Mouse (Mus musculus) limb, embryonic 12.5 days (tissue): ENCODE data around the gene Mrpl43. TPM values are rescaled to one million over a fixed set of nuclear protein-coding genes. Genes with fewer than 3 reads are reported as not detected.
"Not testable (repeated sequence)": the region's sequence is repeated elsewhere in the genome, so short reads cannot be mapped to it uniquely, and the experiment has no call there.

ENCODE experiments used
- ATAC-seq: fragments of 200-750 bp; cut with Nextera tagmentation; 2 replicates; pipeline ENCODE4 v1.8.0; 2017; ENCODE audit warnings: low read depth, moderate TSS enrichment; ENCODE audit not compliant: insufficient number of reproducible peaks, insufficient read depth, low FRiP score, low TSS enrichment
- H3K27ac ChIP-seq: fragments of 300-500 bp; sonication (generic); 2 replicates; pipeline ENCODE4 v1.5.1; 2016; ENCODE audit warnings: mild to moderate bottlenecking, moderate library complexity
- H3K27me3 ChIP-seq: fragments of 300-500 bp; sonication (generic); 2 replicates; pipeline ENCODE4 v1.6.1; 2016; ENCODE audit warnings: mild to moderate bottlenecking, moderate library complexity
- H3K36me3 ChIP-seq: fragments of 300-500 bp; sonication (generic); 2 replicates; pipeline ENCODE4 v1.6.1; 2016; ENCODE audit warnings: mild to moderate bottlenecking, moderate library complexity
- H3K4me1 ChIP-seq: fragments of 300-500 bp; sonication (generic); replicated peaks from 2 replicates; pipeline ENCODE4 v1.6.1; 2016
- H3K4me2 ChIP-seq: fragments of 300-500 bp; sonication (generic); 2 replicates; pipeline ENCODE4 v1.6.1; 2016; ENCODE audit warnings: mild to moderate bottlenecking, moderate library complexity
- H3K4me3 ChIP-seq: fragments of 300-500 bp; sonication (generic); replicated peaks from 2 replicates; pipeline ENCODE4 v1.5.1; 2016; ENCODE audit warnings: mild to moderate bottlenecking
- H3K9ac ChIP-seq: fragments of 300-500 bp; sonication (generic); replicated peaks from 2 replicates; pipeline ENCODE4 v1.6.1; 2016; ENCODE audit warnings: mild to moderate bottlenecking, moderate library complexity
- H3K9me3 ChIP-seq: fragments of 300-500 bp; sonication (generic); 2 replicates; pipeline ENCODE4 v1.6.1; 2016; ENCODE audit warnings: mild to moderate bottlenecking, moderate library complexity
- WGBS: fragments of 180-500 bp; shearing (Covaris S2); methylation state at CpG from one replicate; pipeline ENCODE4 v1.1.7; 2016; 5-methylcytosine and 5-hydroxymethylcytosine counted together
- polyA plus RNA-seq: library from polyadenylated mRNA; unstranded; fragments of >200 nt; fragmentation: Nextera tagmentation; extraction: Ambion mirVana; gene quantifications from 2 replicates; pipeline ENCODE4 v1.2.1, GENCODE M21; 2016

The Mrpl43 gene
- polyA plus RNA-seq, 1 experiment from 2014 or later = 77.5 TPM

GRCm38 (mm10) chr19:45045236-45045635, 39.0 kb upstream of the Mrpl43 start:
- no peaks in the 10 kb centered on the region for H3K9me3 ChIP-seq
- H3K9ac ChIP-seq = no peak overlapping the region
- 34% methylated on average over 15 of the region's 15 CpGs for WGBS
- H3K27me3 ChIP-seq = peaks cover 64% of the 10 kb centered on the region
- H3K4me1 ChIP-seq = peaks cover 26% of the 10 kb centered on the region
- H3K27ac ChIP-seq = no peak overlapping the region
- ATAC-seq = no peak
- H3K36me3 ChIP-seq = peaks cover 8% of the 10 kb centered on the region; the same call in 1 of the 2 replicates
- no peak overlapping the region for H3K4me2 ChIP-seq
- no peak overlapping the region for H3K4me3 ChIP-seq

- no peak overlapping the region for H3K4me2 ChIP-seq
- 67% methylated on average over 11 of the region's 11 CpGs for WGBS
- H3K27ac ChIP-seq = no peak overlapping the region
- H3K4me3 ChIP-seq = no peak overlapping the region
- peaks cover 4% of the 10 kb centered on the region; the same call in 1 of the 2 replicates for H3K36me3 ChIP-seq
- peaks cover 26% of the 10 kb centered on the region for H3K4me1 ChIP-seq
- ATAC-seq = no peak
- H3K9me3 ChIP-seq = no peaks in the 10 kb centered on the region
- H3K27me3 ChIP-seq = peaks cover 72% of the 10 kb centered on the region
- H3K9ac ChIP-seq = no peak overlapping the region
Observed at GRCm38 (mm10) chr19:45044389-45044927, 38.2 kb upstream of the Mrpl43 start.

DNA sequence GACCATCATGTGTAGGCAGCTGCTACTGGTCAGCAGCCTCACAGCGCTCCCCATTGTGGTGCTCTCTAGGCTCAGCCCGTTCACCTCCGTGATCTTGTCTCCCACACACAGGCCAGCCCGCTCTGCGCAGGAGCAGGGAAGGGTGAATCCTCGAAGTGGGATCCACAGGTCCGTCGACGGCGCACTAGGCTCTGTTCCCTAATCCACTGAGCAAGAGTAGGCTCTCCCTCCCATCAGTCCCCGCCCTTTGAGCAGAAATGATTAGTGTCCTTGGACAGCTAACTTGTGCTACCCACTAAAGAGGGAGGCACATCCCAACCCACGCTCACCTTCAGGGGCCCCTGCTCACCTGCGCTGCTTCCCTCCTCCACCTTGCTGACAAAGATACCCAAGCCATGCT, 34.0 kb upstream of the Mrpl43 start:
- no peak overlapping the region for H3K4me3 ChIP-seq
- WGBS = 47% methylated on average over 13 of the region's 13 CpGs
- H3K27ac ChIP-seq = no peak overlapping the region
- peaks cover 74% of the 10 kb centered on the region for H3K27me3 ChIP-seq
- no peak overlapping the region for H3K4me2 ChIP-seq
- H3K4me1 ChIP-seq = no peaks in the 10 kb centered on the region
- no peaks in the 10 kb centered on the region for H3K36me3 ChIP-seq
- no peaks in the 10 kb centered on the region for H3K9me3 ChIP-seq
- ATAC-seq = no peak
- H3K9ac ChIP-seq = no peak overlapping the region

DNA sequence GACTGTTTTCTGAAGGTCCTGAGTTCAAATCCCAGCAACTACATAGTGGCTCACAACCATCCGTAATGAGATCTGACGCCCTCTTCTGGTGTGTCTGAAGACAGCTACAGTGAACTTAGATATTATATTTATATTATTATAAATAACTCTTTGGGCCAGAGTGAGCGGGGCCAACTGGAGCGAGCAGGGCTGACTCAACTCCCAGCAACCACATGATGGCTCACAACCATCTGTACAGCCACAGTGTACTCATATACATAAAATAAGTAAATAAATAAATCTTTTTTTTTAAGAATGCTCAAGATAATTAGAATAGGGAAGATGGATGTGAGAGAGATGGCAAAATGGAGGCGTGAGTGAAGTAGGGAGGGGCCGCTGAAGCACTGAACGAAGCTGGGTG, 32.0 kb upstream of the Mrpl43 start:
- 87% methylated on average over 7 of the region's 7 CpGs for WGBS
- H3K9me3 ChIP-seq, H3K4me2 ChIP-seq: not testable (repeated sequence)

GRCm38 (mm10) chr19:45036867-45037266, 30.6 kb upstream of the Mrpl43 start:
- Histone ChIP-seq H3K4me3 (no peak overlapping the region), H3K9ac (no peak overlapping the region)
- ATAC-seq = no peak

More for the DNA sequence above, 32.0 kb upstream of the Mrpl43 start:
- peaks cover 55% of the 10 kb centered on the region for H3K27me3 ChIP-seq
- not testable (repeated sequence) for H3K27ac ChIP-seq, ATAC-seq, H3K4me3 ChIP-seq, H3K9ac ChIP-seq, H3K4me1 ChIP-seq, H3K36me3 ChIP-seq

GRCm38 (mm10) chr19:45032570-45033332, 26.5 kb upstream of the Mrpl43 start:
- peak overlapping the region; percentile 12; the same call in 1 of the 2 replicates for H3K9ac ChIP-seq
- H3K27me3 ChIP-seq = peaks cover 13% of the 10 kb centered on the region

More at GRCm38 (mm10) chr19:45036867-45037266, 30.6 kb upstream of the Mrpl43 start:
- Histone ChIP-seq H3K36me3 (no peaks in the 10 kb centered on the region), H3K9me3 (no peaks in the 10 kb centered on the region), H3K4me2 (no peak overlapping the region), H3K27me3 (peaks cover 48% of the 10 kb centered on the region), H3K4me1 (peaks cover 9% of the 10 kb centered on the region), H3K27ac (no peak overlapping the region)
- 32% methylated on average over 16 of the region's 16 CpGs for WGBS

DNA sequence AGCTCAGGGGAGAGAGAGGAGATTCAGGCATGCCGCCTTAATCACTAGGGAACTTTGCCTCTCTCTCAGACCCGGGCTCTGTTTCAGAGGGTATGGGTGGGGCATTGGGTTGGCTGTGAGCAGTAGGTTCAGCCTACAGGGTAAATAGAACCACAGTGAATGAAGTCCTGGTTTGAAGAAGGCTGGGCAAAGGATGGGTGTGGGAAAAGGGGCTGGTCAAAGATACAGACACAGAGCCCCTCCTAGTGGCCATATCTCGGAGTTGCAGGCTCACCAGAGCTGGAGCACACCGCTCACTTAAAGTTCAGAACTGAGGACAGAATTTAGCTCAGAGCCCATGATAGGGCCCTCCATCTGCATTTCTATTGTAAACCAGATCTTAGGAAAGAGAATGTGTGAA, 25.5 kb upstream of the Mrpl43 start:
- H3K9me3 ChIP-seq = no peaks in the 10 kb centered on the region
- peaks cover 24% of the 10 kb centered on the region for H3K4me1 ChIP-seq
- no peak overlapping the region for H3K9ac ChIP-seq
- no peak overlapping the region for H3K27ac ChIP-seq
- H3K36me3 ChIP-seq = peaks cover 22% of the 10 kb centered on the region
- no peak overlapping the region for H3K4me3 ChIP-seq
- H3K27me3 ChIP-seq = peaks cover 4% of the 10 kb centered on the region
- ATAC-seq = peak; percentile 18; the same call in 1 of the 2 replicates
- WGBS = 23% methylated on average over 4 of the region's 4 CpGs
- H3K4me2 ChIP-seq = no peak overlapping the region

More at GRCm38 (mm10) chr19:45032570-45033332, 26.5 kb upstream of the Mrpl43 start:
- Histone ChIP-seq H3K9me3 (no peaks in the 10 kb centered on the region), H3K27ac (0 out of 2 replicates have a peak overlapping the region, but pooled peaks have one; percentile 8), H3K4me1 (peaks cover 21% of the 10 kb centered on the region), H3K4me3 (no peak overlapping the region), H3K36me3 (peaks cover 13% of the 10 kb centered on the region), H3K4me2 (no peak overlapping the region)
- 50% methylated on average over 17 of the region's 17 CpGs for WGBS
- no peak for ATAC-seq

DNA sequence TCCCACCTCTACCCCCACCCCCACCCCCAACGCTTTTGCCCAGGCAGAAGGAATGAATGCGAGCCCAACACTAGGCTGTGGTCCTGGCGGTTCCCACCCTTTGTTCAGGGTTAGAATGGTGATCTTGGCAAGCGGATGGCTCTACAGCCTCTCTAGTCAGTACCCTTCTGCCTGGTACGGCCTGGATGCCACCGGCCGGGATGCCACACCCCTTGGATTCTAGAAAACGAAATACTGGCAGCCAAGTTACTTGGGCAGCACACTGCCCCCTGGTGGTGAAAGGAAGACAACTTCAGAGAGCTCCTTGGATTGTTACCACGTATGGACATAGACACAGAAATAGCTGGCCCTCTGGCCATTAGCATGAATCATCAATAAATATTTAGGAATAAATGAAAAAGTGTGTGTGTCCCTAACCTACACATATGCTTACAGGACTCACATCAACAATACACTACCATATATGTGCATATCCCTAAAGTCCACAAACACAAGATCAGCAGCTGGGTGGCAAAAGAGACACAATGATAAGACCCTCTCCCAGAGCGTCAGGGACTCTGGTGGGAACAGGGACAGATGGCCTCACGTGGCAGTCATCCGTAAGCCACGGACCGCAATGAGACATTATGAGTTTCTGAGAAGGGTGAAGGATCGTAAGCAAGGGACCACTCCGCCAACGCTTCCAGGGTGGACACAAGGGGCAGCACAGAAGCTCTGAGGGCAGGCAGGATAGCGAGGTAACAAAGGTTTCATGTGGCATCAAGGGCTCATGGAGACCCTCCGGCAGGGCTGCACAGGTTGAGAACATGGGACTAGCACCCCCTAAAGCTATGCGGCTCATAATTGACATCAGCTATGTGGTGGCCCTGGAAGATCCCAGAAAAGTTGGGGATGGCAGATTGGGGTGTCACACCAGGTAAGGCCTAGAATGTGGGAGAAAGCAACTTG, 24.8 kb upstream of the Mrpl43 start:
- Histone ChIP-seq H3K4me1 (peaks cover 24% of the 10 kb centered on the region), H3K9me3 (no peaks in the 10 kb centered on the region), H3K27me3 (no peaks in the 10 kb centered on the region), H3K4me2 (peak overlapping the region; percentile 48), H3K9ac (no peak overlapping the region), H3K27ac (no peak overlapping the region), H3K36me3 (peaks cover 30% of the 10 kb centered on the region), H3K4me3 (peak overlapping the region; percentile 19; the same call in 1 of the 2 replicates)
- WGBS = 41% methylated on average over 20 of the region's 20 CpGs
- ATAC-seq = no peak

- H3K36me3 ChIP-seq = peaks cover 39% of the 10 kb centered on the region
- no peaks in the 10 kb centered on the region for H3K27me3 ChIP-seq
- no peak overlapping the region for H3K4me3 ChIP-seq
- no peak for ATAC-seq
- peaks cover 28% of the 10 kb centered on the region for H3K4me1 ChIP-seq
- 38% methylated on average over 8 of the region's 8 CpGs for WGBS
- no peak overlapping the region for H3K9ac ChIP-seq
- no peak overlapping the region for H3K4me2 ChIP-seq
- no peaks in the 10 kb centered on the region for H3K9me3 ChIP-seq
- no peak overlapping the region for H3K27ac ChIP-seq
Observed at GRCm38 (mm10) chr19:45030111-45030510, 23.9 kb upstream of the Mrpl43 start.

- H3K36me3 ChIP-seq = peaks cover 45% of the 10 kb centered on the region
- 58% methylated on average over 8 of the region's 9 CpGs for WGBS
- H3K27ac ChIP-seq = no peak overlapping the region
- no peak overlapping the region for H3K4me3 ChIP-seq
- H3K9me3 ChIP-seq = no peaks in the 10 kb centered on the region
- ATAC-seq = no peak
- no peak overlapping the region for H3K4me2 ChIP-seq
- H3K9ac ChIP-seq = no peak overlapping the region
- H3K4me1 ChIP-seq = peaks cover 28% of the 10 kb centered on the region
- no peaks in the 10 kb centered on the region for H3K27me3 ChIP-seq
Observed at GRCm38 (mm10) chr19:45029571-45029970, 23.3 kb upstream of the Mrpl43 start.

DNA sequence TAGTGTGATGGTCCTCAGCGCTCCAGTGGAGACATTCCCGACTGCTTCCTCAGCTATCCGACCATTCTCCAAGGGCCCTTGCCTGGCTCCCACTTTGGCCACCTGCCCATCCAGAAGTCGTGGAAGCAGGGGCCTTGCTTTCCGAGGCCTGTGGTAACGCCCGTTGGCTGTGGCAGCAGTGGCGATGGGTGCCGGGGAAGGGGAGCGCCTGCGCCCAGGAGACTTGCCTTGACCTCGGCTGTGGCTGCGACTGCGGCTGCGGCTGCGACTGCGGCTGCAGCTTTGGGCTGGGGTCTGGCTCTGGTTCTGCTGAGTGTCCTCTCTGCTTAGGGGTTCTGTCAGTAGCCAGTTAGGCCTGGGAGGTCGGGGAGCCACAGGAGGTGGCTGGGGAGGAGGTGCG, 22.5 kb upstream of the Mrpl43 start:
- H3K27ac ChIP-seq = 0 out of 2 replicates have a peak overlapping the region, but pooled peaks have one; percentile 35
- no peak overlapping the region for H3K9ac ChIP-seq
- H3K27me3 ChIP-seq = no peaks in the 10 kb centered on the region
- H3K36me3 ChIP-seq = peaks cover 52% of the 10 kb centered on the region
- no peak overlapping the region for H3K4me2 ChIP-seq
- WGBS = 65% methylated on average over 19 of the region's 19 CpGs
- no peak overlapping the region for H3K4me3 ChIP-seq
- no peak for ATAC-seq
- H3K4me1 ChIP-seq = peaks cover 29% of the 10 kb centered on the region
- H3K9me3 ChIP-seq = no peaks in the 10 kb centered on the region
